ENCODE assay signal across 9 mouse cellular contexts in genomic region chr4:106281492-106282122, GRCm38 (mm10). TPM values are rescaled to one million over a fixed set of nuclear protein-coding genes. Genes with fewer than 3 reads are reported as not detected.
DNase-seq lines count a peak whose midpoint lies in the region; ATAC-seq and TF ChIP-seq lines count a peak whose summit lies in the region.
"Had no signal": no experiment of that assay in that cellular context is flagged by ENCODE, and none has a peak within 500 bp of the region (broad histone marks: within the 10 kb centered on the region; RNA-seq: fewer than 3 reads in every experiment).

No protein-coding gene starts in this region.

- whole genome bisulfite sequencing in heart, embryonic 11.5 days (ENCODE audit: insufficient replicate concordance), result 46% methylated on average over 8 of the region's 8 CpGs
- 33% methylated on average over 8 of the region's 8 CpGs for WGBS in heart, embryonic 13.5 days
- 72% methylated on average over 8 of the region's 8 CpGs for WGBS in hindbrain, embryonic 12.5 days

- H3K9ac ChIP-seq in heart, embryonic 11.5 days (ENCODE audit: low read depth, low read length), result no peak overlapping the region
- no peak overlapping the region for H3K9ac ChIP-seq in heart, embryonic 13.5 days
- H3K9ac ChIP-seq in hindbrain, embryonic 12.5 days, result no peak overlapping the region

- no peaks in the 10 kb centered on the region for H3K27me3 ChIP-seq in heart, embryonic 11.5 days (ENCODE audit: control insufficient read depth, insufficient read depth, low read length)
- no peaks in the 10 kb centered on the region for H3K27me3 ChIP-seq in heart, embryonic 13.5 days (replicated peaks)
- H3K27me3 ChIP-seq in hindbrain, embryonic 12.5 days, result no peaks in the 10 kb centered on the region

- no peak for ATAC-seq in heart, embryonic 11.5 days (replicated peaks; ENCODE audit: insufficient number of reproducible peaks, low FRiP score, low TSS enrichment)
- peak; percentile 31; the same call in 1 of the 2 replicates for ATAC-seq in heart, embryonic 13.5 days (ENCODE audit: extremely low read depth, insufficient number of reproducible peaks, low FRiP score, low TSS enrichment)
- no peak for ATAC-seq in hindbrain, embryonic 12.5 days (ENCODE audit: low FRiP score)

- no peaks in the 10 kb centered on the region for H3K9me3 ChIP-seq in heart, embryonic 11.5 days (replicated peaks; ENCODE audit: control insufficient read depth, low read length)
- H3K9me3 ChIP-seq in heart, embryonic 13.5 days, result peaks cover 3% of the 10 kb centered on the region; the same call in 1 of the 2 replicates
- no peaks in the 10 kb centered on the region for H3K9me3 ChIP-seq in hindbrain, embryonic 12.5 days (replicated peaks)

- no peak for TF ChIP-seq POLR2A in brain, embryonic 14.5 days (IDR thresholded peaks at IDR 0.05; ENCODE audit: borderline replicate concordance, extremely low read depth, insufficient read depth, insufficient read length, poor library complexity, severe bottlenecking)

- no peaks in the 10 kb centered on the region for H3K36me3 ChIP-seq in heart, embryonic 11.5 days (ENCODE audit: control insufficient read depth, insufficient read depth, low read length)
- no peaks in the 10 kb centered on the region for H3K36me3 ChIP-seq in heart, embryonic 13.5 days
- no peaks in the 10 kb centered on the region for H3K36me3 ChIP-seq in hindbrain, embryonic 12.5 days

- no peak overlapping the region for H3K4me3 ChIP-seq in heart, embryonic 11.5 days (ENCODE audit: low read depth, low read length)
- H3K4me3 ChIP-seq in heart, embryonic 13.5 days, result peak overlapping the region; percentile 17
- no peak overlapping the region for H3K4me3 ChIP-seq in hindbrain, embryonic 12.5 days
- H3K4me3 ChIP-seq: heart, adult 2 months had no signal

- H3K27ac ChIP-seq in heart, embryonic 11.5 days (ENCODE audit: low read depth, low read length), result peak overlapping the region; percentile 41; the same call in 1 of the 2 replicates
- peak overlapping the region; percentile 82 for H3K27ac ChIP-seq in heart, embryonic 13.5 days (replicated peaks)
- H3K27ac ChIP-seq in hindbrain, embryonic 12.5 days, result no peak overlapping the region
- H3K27ac ChIP-seq: heart, adult 2 months had no signal

- no peak for DNase-seq in heart, adult 8-10 months (ENCODE audit: low spot score)
- DNase-seq in brain, embryonic 14.5 days (ENCODE audit: low read depth), result peak; percentile 82
- peak; percentile 65 to 79 for DNase-seq in kidney, postnatal 4 days
- DNase-seq in lung, postnatal 10 days, result peak; percentile 49
- DNase-seq in frontal cortex, postnatal 10 days (ENCODE audit: low spot score in 2 of 2), result no peak

- H3K4me1 ChIP-seq in heart, embryonic 11.5 days (ENCODE audit: control insufficient read depth, insufficient read depth, low read length), result peaks cover 10% of the 10 kb centered on the region
- peaks cover 32% of the 10 kb centered on the region for H3K4me1 ChIP-seq in heart, embryonic 13.5 days
- H3K4me1 ChIP-seq in hindbrain, embryonic 12.5 days, result no peaks in the 10 kb centered on the region

- H3K4me2 ChIP-seq in heart, embryonic 11.5 days, result peak overlapping the region; percentile 17; the same call in 1 of the 2 replicates
- H3K4me2 ChIP-seq in heart, embryonic 13.5 days, result peak overlapping the region; percentile 56
- H3K4me2 ChIP-seq in hindbrain, embryonic 12.5 days (replicated peaks), result no peak overlapping the region

- no peak for TF ChIP-seq CTCF in brain, embryonic 14.5 days (IDR thresholded peaks at IDR 0.05; ENCODE audit: borderline replicate concordance, extremely low read depth, insufficient read depth, insufficient read length)

RNA-seq across cellular contexts. Expression of gene Usp24, which starts 34.4 kb away (rescaled TPM):
- polyA plus RNA-seq in heart, embryonic 11.5 days (2014; fragmentation: Nextera tagmentation; extraction: Ambion mirVana), result 8.2 and 10.7 TPM in 2 replicates
- 10 to 100 TPM; 46.9 to 59.1 (median 53.0) TPM for total RNA-seq in heart, adult 8-10 months (2022)
- 12.9 and 20.7 TPM in 2 replicates for polyA plus RNA-seq in brain, embryonic 14.5 days (2012; rRNA removed)
- polyA plus RNA-seq in heart, embryonic 13.5 days (2015; fragmentation: Nextera tagmentation; extraction: Ambion mirVana), result 5.6 and 6.3 TPM in 2 replicates
- polyA plus RNA-seq in hindbrain, embryonic 12.5 days (2016; fragmentation: Nextera tagmentation; extraction: Ambion mirVana), result 10.8 and 12.7 TPM in 2 replicates

Comparison
In these comparisons a context has a peak if more than half of its experiments do, and no peak if none do; other contexts are left out.
1. DNase-seq: peak in brain, embryonic 14.5 days (single experiment), kidney, postnatal 4 days (2 of 2) and lung, postnatal 10 days (single experiment); none in heart, adult 8-10 months (single experiment) and frontal cortex, postnatal 10 days (0 of 2).